Mouse (Mus musculus): ENCODE data around the gene Klk5. TPM values are rescaled to one million over a fixed set of nuclear protein-coding genes. Genes with fewer than 3 reads are reported as not detected.
A peak's percentile ranks its signal among the peaks of the same experiment; 100 is the strongest.

Klk5 gene
- polyA plus RNA-seq, 1 experiment from 2014 or later, result not detected

DNA sequence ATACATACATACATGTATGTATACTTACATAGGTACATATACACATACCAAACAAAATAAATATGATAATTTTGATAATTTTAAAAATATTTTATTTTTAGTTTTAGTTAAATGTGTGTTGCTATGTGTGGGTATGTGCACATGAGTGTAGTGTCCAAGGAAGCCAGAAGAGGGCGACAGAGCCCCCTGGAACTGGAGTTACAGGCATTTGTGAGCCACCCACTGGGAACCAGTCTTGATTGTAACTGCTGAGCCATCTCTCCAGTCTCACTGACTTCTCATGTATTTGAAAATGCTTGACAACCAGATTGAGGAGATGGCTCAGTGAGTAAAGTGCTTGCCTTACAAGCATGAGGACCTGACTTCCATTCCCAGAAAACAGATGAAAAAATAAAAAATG, 36.5 kb downstream of the Klk5 start:
- Histone ChIP-seq H3K36me3 (no peaks in the 10 kb centered on the region), H3K9ac (no peak overlapping the region), H3K27me3 (peaks cover 29% of the 10 kb centered on the region), H3K4me2 (no peak overlapping the region), H3K9me3 (replicated peaks) (no peaks in the 10 kb centered on the region), H3K4me1 (replicated peaks) (no peaks in the 10 kb centered on the region), H3K4me3 (no peak overlapping the region), H3K27ac (no peak overlapping the region)
- WGBS, result 28% methylated on average over 1 of the region's 1 CpGs
- no peak for ATAC-seq (replicated peaks; ENCODE audit: insufficient number of reproducible peaks, insufficient read depth, low FRiP score, low read depth)

DNA sequence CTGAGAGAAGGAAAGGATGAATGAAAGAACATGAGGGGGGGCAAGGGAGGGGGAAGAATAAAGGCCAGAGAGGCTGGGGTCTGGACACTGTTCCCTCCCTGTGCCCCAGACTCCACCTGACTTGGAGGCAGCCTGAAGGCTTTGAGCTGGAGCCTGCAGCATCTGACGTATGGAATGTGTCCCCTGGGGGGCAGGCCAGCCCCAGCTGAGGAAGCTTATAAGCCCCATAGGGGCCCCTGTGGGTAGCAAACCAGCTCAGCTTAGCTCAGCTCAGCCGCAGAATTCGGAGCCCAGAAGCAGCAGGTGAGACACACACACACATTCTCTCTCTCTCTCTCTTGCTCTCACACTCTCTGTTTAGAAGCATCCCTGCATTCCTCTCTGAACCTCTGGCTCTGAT, 39.1 kb downstream of the Klk5 start, which contains the start of gene Klk4:
TSS of gene Klk4 (plus strand) at position 249 of the 400 bp plus-strand sequence.
- Histone ChIP-seq H3K9ac (no peak within 1 kb of the TSS), H3K27ac (no peak within 1 kb of the TSS), H3K36me3 (no peaks in the 10 kb centered on the region), H3K4me3 (no peak within 1 kb of the TSS), H3K9me3 (replicated peaks) (no peaks in the 10 kb centered on the region), H3K4me2 (no peak within 1 kb of the TSS), H3K27me3 (peaks cover 36% of the 10 kb centered on the region), H3K4me1 (replicated peaks) (0 out of 2 replicates have a peak, but pooled peaks cover 3% of the 10 kb centered on the region)
- 7% methylated on average over 3 of the region's 3 CpGs for WGBS
- no peak for ATAC-seq (replicated peaks; ENCODE audit: insufficient number of reproducible peaks, insufficient read depth, low FRiP score, low read depth)

DNA sequence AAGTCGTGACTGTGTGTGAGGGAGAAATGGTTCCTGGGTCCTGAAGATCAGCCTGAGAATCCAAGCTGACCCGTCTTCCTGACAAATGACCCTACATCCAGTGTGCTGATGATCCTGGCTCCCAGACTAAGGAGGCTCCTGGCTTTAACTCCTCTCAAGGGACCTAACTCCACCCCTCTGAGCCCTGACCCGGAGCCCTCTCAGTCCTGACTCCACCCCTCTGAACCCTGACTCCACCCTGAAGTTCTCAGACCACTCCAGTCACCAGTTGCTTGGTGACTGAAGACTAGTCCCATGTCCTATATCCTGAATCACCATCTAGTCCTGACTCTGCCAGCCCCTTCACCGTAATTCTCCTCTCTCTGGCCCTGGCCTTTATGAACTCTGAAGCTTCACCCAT, 40.6 kb downstream of the Klk5 start:
- Histone ChIP-seq H3K4me1 (replicated peaks) (0 out of 2 replicates have a peak, but pooled peaks cover 3% of the 10 kb centered on the region), H3K9ac (no peak overlapping the region), H3K9me3 (replicated peaks) (no peaks in the 10 kb centered on the region), H3K27me3 (peaks cover 36% of the 10 kb centered on the region), H3K4me2 (no peak overlapping the region), H3K4me3 (no peak overlapping the region), H3K36me3 (no peaks in the 10 kb centered on the region), H3K27ac (no peak overlapping the region)
- ATAC-seq (replicated peaks; ENCODE audit: insufficient number of reproducible peaks, insufficient read depth, low FRiP score, low read depth), result no peak
- WGBS, result 23% methylated on average over 4 of the region's 4 CpGs

GRCm38 (mm10) chr7:43882811-43883210, 41.0 kb downstream of the Klk5 start:
- no peak overlapping the region for H3K27ac ChIP-seq
- WGBS, result 27% methylated on average over 4 of the region's 4 CpGs
- H3K9ac ChIP-seq, result no peak overlapping the region
- no peaks in the 10 kb centered on the region for H3K9me3 ChIP-seq (replicated peaks)
- H3K36me3 ChIP-seq, result no peaks in the 10 kb centered on the region
- no peak for ATAC-seq (replicated peaks; ENCODE audit: insufficient number of reproducible peaks, insufficient read depth, low FRiP score, low read depth)
- no peak overlapping the region for H3K4me3 ChIP-seq
- peaks cover 36% of the 10 kb centered on the region for H3K27me3 ChIP-seq
- H3K4me1 ChIP-seq (replicated peaks), result 0 out of 2 replicates have a peak, but pooled peaks cover 3% of the 10 kb centered on the region
- H3K4me2 ChIP-seq, result no peak overlapping the region

GRCm38 (mm10) chr7:43883547-43883946, 41.8 kb downstream of the Klk5 start:
- H3K9me3 ChIP-seq (replicated peaks), result no peaks in the 10 kb centered on the region
- no peak overlapping the region for H3K9ac ChIP-seq
- H3K4me1 ChIP-seq (replicated peaks), result 0 out of 2 replicates have a peak, but pooled peaks cover 3% of the 10 kb centered on the region
- no peak overlapping the region for H3K27ac ChIP-seq
- ATAC-seq (replicated peaks; ENCODE audit: insufficient number of reproducible peaks, insufficient read depth, low FRiP score, low read depth), result no peak
- H3K4me3 ChIP-seq, result 0 out of 2 replicates have a peak overlapping the region, but pooled peaks have one; percentile 5
- H3K27me3 ChIP-seq, result peaks cover 36% of the 10 kb centered on the region
- 11% methylated on average over 14 of the region's 14 CpGs for WGBS
- H3K4me2 ChIP-seq, result peak overlapping the region; percentile 29; the same call in 1 of the 2 replicates
- no peaks in the 10 kb centered on the region for H3K36me3 ChIP-seq

DNA sequence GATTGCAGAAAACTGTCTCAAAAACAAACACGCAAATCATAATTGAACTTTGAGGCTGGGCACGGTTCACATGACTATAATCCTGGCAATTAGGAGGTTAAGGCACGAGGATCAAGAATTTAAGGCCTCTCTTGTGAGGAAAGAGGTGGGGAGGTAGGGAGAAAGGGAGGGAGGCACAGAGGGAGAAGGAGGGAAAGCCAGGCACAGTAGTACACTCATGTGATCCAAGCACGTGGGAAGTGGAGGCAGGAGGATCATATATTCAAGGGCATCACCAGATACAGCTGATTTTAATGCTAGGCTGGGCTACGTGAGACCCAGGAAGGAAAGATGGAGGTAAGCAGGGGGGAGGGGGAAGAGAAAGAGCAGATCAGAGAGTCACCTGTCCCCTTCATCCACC, 49.6 kb downstream of the Klk5 start:
- H3K4me2 ChIP-seq, result no peak overlapping the region
- no peak overlapping the region for H3K9ac ChIP-seq
- 56% methylated on average over 5 of the region's 5 CpGs for WGBS
- H3K4me1 ChIP-seq (replicated peaks), result no peaks in the 10 kb centered on the region
- no peak overlapping the region for H3K27ac ChIP-seq
- no peaks in the 10 kb centered on the region for H3K36me3 ChIP-seq
- H3K27me3 ChIP-seq, result no peaks in the 10 kb centered on the region
- H3K4me3 ChIP-seq, result no peak overlapping the region
- H3K9me3 ChIP-seq (replicated peaks), result no peaks in the 10 kb centered on the region
- no peak for ATAC-seq (replicated peaks; ENCODE audit: insufficient number of reproducible peaks, insufficient read depth, low FRiP score, low read depth)

DNA sequence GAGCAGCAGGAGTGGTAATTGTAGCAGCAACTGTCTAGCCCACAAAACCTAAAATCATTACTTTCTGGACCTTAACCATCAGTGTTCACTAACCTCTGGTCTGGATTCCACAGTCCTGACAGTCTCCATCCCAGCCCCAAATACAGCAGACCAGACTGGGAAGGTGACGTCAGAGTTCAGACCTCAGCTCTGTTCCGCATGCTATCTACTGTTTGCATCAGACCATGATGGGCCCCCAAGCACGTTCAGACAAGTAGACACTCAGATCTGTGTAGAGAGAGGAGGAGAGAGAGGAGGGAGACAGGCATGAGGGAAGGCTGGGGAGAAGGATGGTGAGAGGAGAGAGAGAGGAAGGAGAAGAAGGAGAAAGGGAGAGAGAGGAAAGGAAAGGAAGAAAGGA, 50.0 kb downstream of the Klk5 start:
- no peak for ATAC-seq (replicated peaks; ENCODE audit: insufficient number of reproducible peaks, insufficient read depth, low FRiP score, low read depth)
- 35% methylated on average over 3 of the region's 3 CpGs for WGBS
- H3K9ac ChIP-seq, result no peak overlapping the region

GRCm38 (mm10) chr7:43894836-43895235, 53.1 kb downstream of the Klk5 start:
- Histone ChIP-seq H3K9ac (no peak overlapping the region), H3K27ac (no peak overlapping the region), H3K4me1 (replicated peaks) (no peaks in the 10 kb centered on the region), H3K4me3 (no peak overlapping the region), H3K36me3 (no peaks in the 10 kb centered on the region), H3K27me3 (no peaks in the 10 kb centered on the region), H3K4me2 (no peak overlapping the region), H3K9me3 (replicated peaks) (no peaks in the 10 kb centered on the region)
- 5% methylated on average over 1 of the region's 1 CpGs for WGBS
- ATAC-seq (replicated peaks; ENCODE audit: insufficient number of reproducible peaks, insufficient read depth, low FRiP score, low read depth), result peak; percentile 92

More for the DNA sequence above, 50.0 kb downstream of the Klk5 start:
- H3K4me3 ChIP-seq, result no peak overlapping the region
- H3K27me3 ChIP-seq, result no peaks in the 10 kb centered on the region
- no peak overlapping the region for H3K4me2 ChIP-seq
- H3K36me3 ChIP-seq, result no peaks in the 10 kb centered on the region
- no peaks in the 10 kb centered on the region for H3K4me1 ChIP-seq (replicated peaks)
- H3K9me3 ChIP-seq (replicated peaks), result no peaks in the 10 kb centered on the region
- no peak overlapping the region for H3K27ac ChIP-seq

Other genes with a start within 250 kb of the Klk5 start
- not detected in 2 replicates for gene Zfp819, start 234.8 kb upstream of the Klk5 start, polyA plus RNA-seq (2015; fragmentation: Nextera tagmentation; extraction: Ambion mirVana)
- gene Ceacam18, start 207.3 kb upstream of the Klk5 start, polyA plus RNA-seq (2015; fragmentation: Nextera tagmentation; extraction: Ambion mirVana), result not detected in 2 replicates
- 0.47 and 1.0 TPM in 2 replicates for gene Siglece, start 181.8 kb upstream of the Klk5 start, polyA plus RNA-seq (2015; fragmentation: Nextera tagmentation; extraction: Ambion mirVana)
- 4.9 and 8.7 TPM in 2 replicates for gene Ctu1, start 170.0 kb upstream of the Klk5 start, polyA plus RNA-seq (2015; fragmentation: Nextera tagmentation; extraction: Ambion mirVana)
- gene Klk14, start 151.6 kb upstream of the Klk5 start, polyA plus RNA-seq (2015; fragmentation: Nextera tagmentation; extraction: Ambion mirVana), result not detected in 2 replicates
- 0.19 and 0.34 TPM in 2 replicates for gene Klk13, start 129.4 kb upstream of the Klk5 start, polyA plus RNA-seq (2015; fragmentation: Nextera tagmentation; extraction: Ambion mirVana)
- not detected in 2 replicates for gene Klk12, start 73.1 kb upstream of the Klk5 start, polyA plus RNA-seq (2015; fragmentation: Nextera tagmentation; extraction: Ambion mirVana)
- gene Klk11, start 67.4 kb upstream of the Klk5 start, polyA plus RNA-seq (2015; fragmentation: Nextera tagmentation; extraction: Ambion mirVana), result 0.11 and 0.20 TPM in 2 replicates
- 0.31 and 1.2 TPM in 2 replicates for gene Klk10, start 60.9 kb upstream of the Klk5 start, polyA plus RNA-seq (2015; fragmentation: Nextera tagmentation; extraction: Ambion mirVana)
- gene Klk9, start 50.1 kb upstream of the Klk5 start, polyA plus RNA-seq (2015; fragmentation: Nextera tagmentation; extraction: Ambion mirVana), result not detected in 2 replicates
- 17.0 and 23.9 TPM in 2 replicates for gene Klk8, start 44.4 kb upstream of the Klk5 start, polyA plus RNA-seq (2015; fragmentation: Nextera tagmentation; extraction: Ambion mirVana)
- 0.08 TPM in 1 of 2 replicates, not detected in the other for gene Klk7, start 30.7 kb upstream of the Klk5 start, polyA plus RNA-seq (2015; fragmentation: Nextera tagmentation; extraction: Ambion mirVana)
- gene Klk6, start 17.5 kb upstream of the Klk5 start, polyA plus RNA-seq (2015; fragmentation: Nextera tagmentation; extraction: Ambion mirVana), result not detected in 2 replicates
- gene Klk4, start 39.2 kb downstream of the Klk5 start, polyA plus RNA-seq (2015; fragmentation: Nextera tagmentation; extraction: Ambion mirVana), result 0.18 TPM in 1 of 2 replicates, not detected in the other
- not detected in 2 replicates for gene Klk15, start 91.8 kb downstream of the Klk5 start, polyA plus RNA-seq (2015; fragmentation: Nextera tagmentation; extraction: Ambion mirVana)
- not detected in 2 replicates for gene Klk1b8, start 108.7 kb downstream of the Klk5 start, polyA plus RNA-seq (2015; fragmentation: Nextera tagmentation; extraction: Ambion mirVana)
- not detected in 2 replicates for gene Klk1b1, start 124.8 kb downstream of the Klk5 start, polyA plus RNA-seq (2015; fragmentation: Nextera tagmentation; extraction: Ambion mirVana)
- not detected in 2 replicates for gene Klk1b9, start 134.1 kb downstream of the Klk5 start, polyA plus RNA-seq (2015; fragmentation: Nextera tagmentation; extraction: Ambion mirVana)
- gene Klk1b11, start 153.9 kb downstream of the Klk5 start, polyA plus RNA-seq (2015; fragmentation: Nextera tagmentation; extraction: Ambion mirVana), result not detected in 2 replicates
- not detected in 2 replicates for gene Klk1b26, start 170.2 kb downstream of the Klk5 start, polyA plus RNA-seq (2015; fragmentation: Nextera tagmentation; extraction: Ambion mirVana)
- gene Klk1b27, start 210.3 kb downstream of the Klk5 start, polyA plus RNA-seq (2015; fragmentation: Nextera tagmentation; extraction: Ambion mirVana), result not detected in 2 replicates